Comparison of ENCODE assay signal across 16 mouse cellular contexts in the genomic region with DNA sequence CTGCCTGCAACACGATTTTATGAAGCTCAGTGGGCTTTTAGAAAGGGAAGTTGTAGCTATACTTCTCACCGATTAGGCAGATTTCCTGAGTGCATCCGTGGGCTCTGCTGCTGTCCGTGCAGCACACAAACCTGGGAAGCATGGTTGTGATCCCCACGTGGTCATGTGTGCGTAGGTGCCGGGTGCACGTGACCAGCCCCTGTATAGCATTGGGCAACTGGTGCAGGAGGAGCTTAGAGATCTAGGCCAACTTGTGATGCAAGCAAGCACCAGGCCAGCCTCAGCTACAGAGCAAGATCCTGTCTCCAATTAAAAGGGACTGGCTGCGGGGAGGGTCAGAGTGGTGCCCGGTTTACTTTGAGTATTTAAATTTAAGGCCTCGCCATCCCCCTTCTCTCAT. TPM values are rescaled to one million over a fixed set of nuclear protein-coding genes. Genes with fewer than 3 reads are reported as not detected.
A peak's percentile ranks its signal among the peaks of the same experiment; 100 is the strongest.
DNase-seq lines count a peak whose midpoint lies in the region; ATAC-seq lines count a peak whose summit lies in the region.
"Had no signal": no experiment of that assay in that cellular context is flagged by ENCODE, and none has a peak within 500 bp of the region (broad histone marks: within the 10 kb centered on the region; RNA-seq: fewer than 3 reads in every experiment).

No protein-coding gene starts in this region.

- H3K4me1 ChIP-seq in liver, embryonic 15.5 days (replicated peaks) = peaks cover 24% of the 10 kb centered on the region

- peak; percentile 56 to 75 for DNase-seq in left cerebral cortex, adult 18-20 months (ENCODE audit: low spot score in 2 of 2)
- DNase-seq in left cerebral cortex, postnatal 14 days (ENCODE audit: low spot score in 2 of 2) = no peak
- DNase-seq in 416B (ENCODE audit: low read depth) = peak; percentile 63
- peak; percentile 8 for DNase-seq in T-cell, adult 2 months (ENCODE audit: low spot score)
- no peak for DNase-seq in adrenal gland, adult 2 months
- DNase-seq in left cerebral cortex, adult 11 months (ENCODE audit: low spot score) = no peak
- no peak for DNase-seq in urinary bladder, postnatal 10 days (ENCODE audit: low spot score)
- DNase-seq: gastrocnemius, postnatal 14 days; left cerebral cortex, postnatal 4 days; lung, postnatal 10 days; midbrain, embryonic 14.5 days; spleen, adult 18-20 months had no signal

- no peak overlapping the region for H3K27ac ChIP-seq in liver, embryonic 15.5 days (replicated peaks)
- H3K27ac ChIP-seq: forebrain, embryonic 12.5 days; hindbrain, embryonic 14.5 days had no signal

- 24% methylated on average over 11 of the region's 11 CpGs for WGBS in liver, embryonic 15.5 days (ENCODE audit: insufficient replicate concordance)

- H3K27me3 ChIP-seq in liver, embryonic 15.5 days = no peaks in the 10 kb centered on the region
- H3K27me3 ChIP-seq: embryonic facial prominence, embryonic 15.5 days had no signal

- H3K9ac ChIP-seq in liver, embryonic 15.5 days = no peak overlapping the region
- H3K9ac ChIP-seq: embryonic facial prominence, embryonic 15.5 days; forebrain, embryonic 12.5 days; hindbrain, embryonic 14.5 days had no signal

- no peak overlapping the region for H3K4me3 ChIP-seq in liver, embryonic 15.5 days (replicated peaks)
- H3K4me3 ChIP-seq: embryonic facial prominence, embryonic 15.5 days; forebrain, embryonic 12.5 days had no signal

- peak overlapping the region; percentile 21; the same call in 1 of the 2 replicates for H3K4me2 ChIP-seq in liver, embryonic 15.5 days
- H3K4me2 ChIP-seq: embryonic facial prominence, embryonic 15.5 days; forebrain, embryonic 12.5 days; hindbrain, embryonic 14.5 days had no signal

- ATAC-seq in liver, embryonic 15.5 days (ENCODE audit: insufficient read depth) = peak; percentile 49; the same call in 1 of the 2 replicates

- no peaks in the 10 kb centered on the region for H3K9me3 ChIP-seq in liver, embryonic 15.5 days (replicated peaks)
- H3K9me3 ChIP-seq: embryonic facial prominence, embryonic 15.5 days; forebrain, embryonic 12.5 days had no signal

- H3K36me3 ChIP-seq in liver, embryonic 15.5 days (replicated peaks) = no peaks in the 10 kb centered on the region
- H3K36me3 ChIP-seq: embryonic facial prominence, embryonic 15.5 days; forebrain, embryonic 12.5 days had no signal

- intact Hi-C loops in left cerebral cortex, postnatal 14 days (cut with DNase I) = no loop called here

RNA-seq across cellular contexts. Expression of a gene that starts 18.5 kb away (rescaled TPM):
- total RNA-seq in left cerebral cortex, adult 18-20 months (2021) = 100 to 1,000 TPM; 107 to 113 TPM
- total RNA-seq in left cerebral cortex, postnatal 14 days (2021) = 10 to 100 TPM; 76.4 to 76.6 TPM
- polyA plus RNA-seq in liver, embryonic 15.5 days (2015; fragmentation: Nextera tagmentation; extraction: Ambion mirVana) = 3.7 and 4.2 TPM in 2 replicates
- total RNA-seq in adrenal gland, adult 2 months (2021) = 10 to 100 TPM; 14.6 to 18.1 TPM
- polyA plus RNA-seq in adrenal gland, adult 2 months (2012; rRNA removed) = 8.9 TPM in 2 replicates

Comparison
In these comparisons a context has a peak if more than half of its experiments do, and no peak if none do; other contexts are left out.
1. DNase-seq: peak in left cerebral cortex, adult 18-20 months (2 of 2), 416B (single experiment) and T-cell, adult 2 months (single experiment); none in left cerebral cortex, postnatal 14 days (0 of 2), adrenal gland, adult 2 months (single experiment), left cerebral cortex, adult 11 months (single experiment) and urinary bladder, postnatal 10 days (single experiment).
2. RNA of a gene that starts 18.5 kb away (total RNA-seq): 107 to 113 TPM in left cerebral cortex, adult 18-20 months and 76.4 to 76.6 TPM in left cerebral cortex, postnatal 14 days; 14.6 to 18.1 TPM in adrenal gland, adult 2 months; every median in the first group is over 4 times any median in the second.